23 mouse cellular contexts compared by ENCODE assay signal in the genomic region with DNA sequence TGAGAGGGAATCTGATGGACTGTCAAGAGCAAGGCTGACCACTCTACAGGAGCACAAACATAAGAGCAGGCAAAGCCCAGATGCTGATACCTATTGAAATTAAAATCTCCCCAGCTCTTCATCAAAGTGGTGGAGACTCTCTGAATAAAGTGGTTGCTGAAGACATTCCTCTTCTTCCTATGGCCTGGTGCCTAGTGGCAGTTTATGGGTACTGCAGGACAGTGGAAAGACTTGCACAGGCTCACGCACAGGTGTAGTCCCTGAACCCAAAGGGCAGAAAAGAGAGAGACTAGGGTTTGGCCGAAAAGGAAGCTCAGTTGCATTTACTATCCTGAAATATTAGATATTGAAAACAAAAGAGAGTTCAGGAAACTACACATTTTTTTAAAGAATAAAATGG.
DNase-seq lines count a peak whose midpoint lies in the region; ATAC-seq and TF ChIP-seq lines count a peak whose summit lies in the region.
"Had no signal": no experiment of that assay in that cellular context is flagged by ENCODE, and none has a peak within 500 bp of the region (broad histone marks: within the 10 kb centered on the region; RNA-seq: fewer than 3 reads in every experiment).

No protein-coding gene starts in this region.

- no peak for TF ChIP-seq RAD21 in CH12.LX (IDR thresholded peaks at IDR 0.05; ENCODE audit: low read depth, low read length)

- no peaks in the 10 kb centered on the region for H3K9me3 ChIP-seq in CH12.LX (replicated peaks; ENCODE audit: low read length)
- H3K9me3 ChIP-seq: forebrain, embryonic 15.5 days; heart, embryonic 15.5 days; hindbrain, embryonic 12.5 days; limb, embryonic 12.5 days; liver, embryonic 15.5 days; midbrain, embryonic 10.5 days; neural tube, embryonic 13.5 days had no signal

- CTCF ChIA-PET in Patski (lab: Charles Lee), result interaction anchor here (1.3 to 2.2 kb wide), 2 partner anchors 8 to 12 kb away, joined by 5 to 7 read pairs; no protein-coding TSS in a partner anchor

- DNase-seq in embryo, embryonic 10.5 days (ENCODE audit: low spot score), result peak; percentile 4
- no peak for DNase-seq in embryo, embryonic 9.5 days (ENCODE audit: extremely low spot score)
- no peak for DNase-seq in layer of hippocampus, adult 2 months (ENCODE audit: low spot score in 2 of 2)
- no peak for DNase-seq in layer of hippocampus, adult 9-10 months (ENCODE audit: low spot score)
- DNase-seq in CH12.LX (ENCODE audit: extremely low read depth), result peak; percentile 6
- no peak for DNase-seq in Patski (ENCODE audit: low read depth, low spot score)
- no peak for DNase-seq in cerebellum, postnatal 36 days
- DNase-seq in cerebellum, postnatal 25 days, result no peak
- DNase-seq: adrenal gland, postnatal 36 days; cerebellum, adult 8-10 months; gastrocnemius, adult 2 months; heart, adult 18-20 months; kidney, postnatal 10 days; thymus, postnatal 4 days had no signal

- TF ChIP-seq CTCF in layer of hippocampus, adult 2 months (conservative IDR thresholded peaks at IDR 0.05), result peak; percentile 61
- TF ChIP-seq CTCF in CH12.LX (conservative IDR thresholded peaks at IDR 0.05 in 1 of 2, IDR thresholded peaks at IDR 0.05 in 1 of 2; ENCODE audit: low read depth in 2 of 2, low read length in 2 of 2) (no peak), Patski (IDR thresholded peaks at IDR 0.05) (peak; percentile 45)

- in situ Hi-C loops in CH12.LX (cut with MboI; ENCODE audit: low pct_ligation_motif_present, low pct_unique_long_range_greater_than_20kb, low sequenced_read_pairs) (no loop called here), Patski (cut with MboI; ENCODE audit: low pct_unique_long_range_greater_than_20kb) (no loop called here)

- no peak overlapping the region for H3K27ac ChIP-seq in layer of hippocampus, adult 2 months
- H3K27ac ChIP-seq in CH12.LX (ENCODE audit: insufficient read depth, low read depth), result no peak overlapping the region
- H3K27ac ChIP-seq: forebrain, embryonic 15.5 days; gastrocnemius, adult 2 months; heart, embryonic 15.5 days; hindbrain, embryonic 12.5 days; limb, embryonic 12.5 days; liver, embryonic 15.5 days; midbrain, embryonic 10.5 days; neural tube, embryonic 13.5 days had no signal

- no peaks in the 10 kb centered on the region for H3K4me1 ChIP-seq in CH12.LX (ENCODE audit: control insufficient read depth in 1 of 2, insufficient read depth in 2 of 2)
- H3K4me1 ChIP-seq: forebrain, embryonic 15.5 days; heart, embryonic 15.5 days; hindbrain, embryonic 12.5 days; limb, embryonic 12.5 days; liver, embryonic 15.5 days; midbrain, embryonic 10.5 days; neural tube, embryonic 13.5 days had no signal

- POLR2A ChIA-PET in Patski (lab: Charles Lee), result no interaction called here

- H3K27me3 ChIP-seq in CH12.LX (replicated peaks) (no peaks in the 10 kb centered on the region), Patski (peaks cover 7% of the 10 kb centered on the region)
- H3K27me3 ChIP-seq: forebrain, embryonic 15.5 days; heart, embryonic 15.5 days; hindbrain, embryonic 12.5 days; limb, embryonic 12.5 days; liver, embryonic 15.5 days; neural tube, embryonic 13.5 days had no signal

- no peaks in the 10 kb centered on the region for H3K79me2 ChIP-seq in CH12.LX (replicated peaks; ENCODE audit: control insufficient read depth, extremely low read depth, insufficient read depth, poor library complexity, severe bottlenecking)

- no peak for ATAC-seq in Patski
- ATAC-seq: forebrain, embryonic 15.5 days; inflammation-experienced regulatory T-cells, adult 6 months had no signal

- dilution Hi-C loops in CH12.LX (cut with MboI; ENCODE audit: extremely low pct_ligation_motif_present, extremely low pct_unique_long_range_greater_than_20kb, low sequenced_read_pairs), result no loop called here

- TF ChIP-seq POLR2A in CH12.LX (IDR thresholded peaks at IDR 0.05; ENCODE audit: low read depth, low read length), result no peak

- no peak overlapping the region for H3K4me2 ChIP-seq in CH12.LX (ENCODE audit: insufficient read depth, low read depth, poor library complexity, severe bottlenecking)
- H3K4me2 ChIP-seq: forebrain, embryonic 15.5 days; heart, embryonic 15.5 days; hindbrain, embryonic 12.5 days; limb, embryonic 12.5 days; liver, embryonic 15.5 days; neural tube, embryonic 13.5 days had no signal

- no peak overlapping the region for H3K9ac ChIP-seq in CH12.LX (ENCODE audit: insufficient read depth, low read depth)
- H3K9ac ChIP-seq: forebrain, embryonic 15.5 days; heart, embryonic 15.5 days; hindbrain, embryonic 12.5 days; limb, embryonic 12.5 days; liver, embryonic 15.5 days; neural tube, embryonic 13.5 days had no signal

- H3K36me3 ChIP-seq in CH12.LX (replicated peaks in 1 of 2; ENCODE audit: control insufficient read depth in 1 of 2, insufficient read depth in 1 of 2, low read length in 1 of 2), result no peaks in the 10 kb centered on the region
- H3K36me3 ChIP-seq: forebrain, embryonic 15.5 days; heart, embryonic 15.5 days; hindbrain, embryonic 12.5 days; limb, embryonic 12.5 days; liver, embryonic 15.5 days; midbrain, embryonic 10.5 days; neural tube, embryonic 13.5 days had no signal

- no peak for TF ChIP-seq EP300 in CH12.LX (IDR thresholded peaks at IDR 0.05; ENCODE audit: low read length)

- H3K4me3 ChIP-seq in layer of hippocampus, adult 2 months, result no peak overlapping the region
- no peak overlapping the region for H3K4me3 ChIP-seq in CH12.LX (replicated peaks in 1 of 3; ENCODE audit: low read depth in 2 of 3, low read length in 2 of 3, poor library complexity in 1 of 3)
- H3K4me3 ChIP-seq: erythroblast, embryonic 14.5 days; forebrain, embryonic 15.5 days; gastrocnemius, adult 2 months; heart, embryonic 15.5 days; hindbrain, embryonic 12.5 days; limb, embryonic 12.5 days; liver, embryonic 15.5 days; midbrain, embryonic 10.5 days; neural tube, embryonic 13.5 days had no signal

TF ChIP-seq in CH12.LX, 34 proteins besides CTCF, POLR2A, EP300 and RAD21:
- no peak for TF ChIP-seq ZNF384 (IDR thresholded peaks at IDR 0.05; ENCODE audit: low read depth, low read length)
- TF ChIP-seq MAZ (IDR thresholded peaks at IDR 0.05; ENCODE audit: low read depth, low read length), result no peak
- TF ChIP-seq IRF4 (IDR thresholded peaks at IDR 0.05; ENCODE audit: low read depth, low read length), result no peak
- TF ChIP-seq USF1 (IDR thresholded peaks at IDR 0.05; ENCODE audit: low read depth, low read length), result no peak
- TF ChIP-seq MXI1 (IDR thresholded peaks at IDR 0.05; ENCODE audit: low read depth, low read length), result no peak
TF ChIP-seq in CH12.LX: peak in this region for 0.

Comparison
In these comparisons a context has a peak if more than half of its experiments do, and no peak if none do; other contexts are left out.
1. DNase-seq: peak in embryo, embryonic 10.5 days (single experiment) and CH12.LX (single experiment); none in embryo, embryonic 9.5 days (single experiment), layer of hippocampus, adult 2 months (0 of 2), layer of hippocampus, adult 9-10 months (single experiment), Patski (single experiment), cerebellum, postnatal 36 days (0 of 2) and cerebellum, postnatal 25 days (0 of 2).
2. CTCF ChIP-seq: peak in layer of hippocampus, adult 2 months (single experiment) and Patski (single experiment); none in CH12.LX (0 of 2).